Mouse (Mus musculus) spleen, adult 10 weeks (tissue): ENCODE results near the gene Creb1. TPM values are rescaled to one million over a fixed set of nuclear protein-coding genes. Genes with fewer than 3 reads are reported as not detected.

Source experiments
- polyA plus RNA-seq: library from polyadenylated mRNA; stranded (reverse); fragments of 350-450 nt; fragmentation: Illumina TruSeq; extraction: RNeasy Lipid Tissue Mini Kit (QIAGEN cat#74804); gene quantifications from one replicate; pipeline ENCODE4 v1.2.3, GENCODE M21; 2015; ENCODE audit warnings: low replicate concordance; ENCODE audit not compliant: insufficient read depth

Creb1 gene
- polyA plus RNA-seq = 76.4 TPM

GRCm38 (mm10) chr1:64532589-64533470 lies at the start of gene Creb1:
TSS of gene Creb1 (plus strand) at chr1:64532645.

GRCm38 (mm10) chr1:64616881-64617714 lies 84.7 kb downstream of the Creb1 start, which contains the start of gene Mettl21a:
TSS of gene Mettl21a (minus strand) at chr1:64617242.

Other genes starting within 250 kb of the Creb1 start
- gene Mettl21a, start 84.6 kb downstream of the Creb1 start, polyA plus RNA-seq = 12.1 TPM
- gene Ccnyl1, start 157.8 kb downstream of the Creb1 start, polyA plus RNA-seq = 15.5 TPM
- 3.3 TPM for gene Fzd5, start 205.1 kb downstream of the Creb1 start, polyA plus RNA-seq